Mouse (Mus musculus) CH12.LX (cell line): ENCODE measurements at regions not wholly inside any gene's neighbourhood (a gene's known extent, or its start where the extent isn't known, plus 50 kb on each side); places are given as distances from the start of the nearest gene placed in this dataset.

Source experiments
- DNase-seq: peaks from one replicate; pipeline ENCODE4 v3.0.0-alpha.2; 2013; ENCODE audit errors: extremely low read depth
- H3K27ac ChIP-seq: 2 replicates; pipeline ENCODE4 v1.5.1; 2012; ENCODE audit warnings: low read depth, mild to moderate bottlenecking, control low read depth, moderate library complexity; ENCODE audit not compliant: insufficient read depth
- H3K27me3 ChIP-seq: replicated peaks from 2 replicates; pipeline ENCODE3; 2012; ENCODE audit warnings: inconsistent platforms
- H3K36me3 ChIP-seq, 2 experiments: replicated peaks in 1 of 2; 2 replicates each; pipeline versions ENCODE3 to v1.6.1; 2012; ENCODE audit warnings: inconsistent platforms in 1 of 2, low read length in 1 of 2, mild to moderate bottlenecking in 1 of 2, mixed read lengths in 1 of 2, moderate library complexity in 1 of 2; ENCODE audit not compliant: control insufficient read depth in 1 of 2, insufficient read depth in 1 of 2
- H3K4me1 ChIP-seq, 2 experiments: 2 replicates each; pipeline ENCODE4 v1.6.1; 2012; ENCODE audit warnings: inconsistent platforms in 1 of 2, moderate library complexity in 1 of 2; ENCODE audit not compliant: insufficient read depth in 2 of 2, control insufficient read depth in 1 of 2
- H3K4me2 ChIP-seq: 2 replicates; pipeline ENCODE4 v1.6.1; 2012; ENCODE audit warnings: low read depth, mild to moderate bottlenecking, control low read depth; ENCODE audit not compliant: poor library complexity, insufficient read depth, severe bottlenecking
- H3K4me3 ChIP-seq, 3 experiments: fragments of 150-350 bp in 1 of 3; sonication (generic) in 1 of 3; replicated peaks in 1 of 3; 2 replicates each; pipeline versions ENCODE3 to v1.5.1; 2011 to 2012; ENCODE audit warnings: low read depth in 2 of 3, low read length in 2 of 3, mild to moderate bottlenecking in 2 of 3, moderate library complexity in 2 of 3, control low read depth in 1 of 3, improper control_type of control experiment in 1 of 3, inconsistent platforms in 1 of 3, mixed read lengths in 1 of 3; ENCODE audit not compliant: poor library complexity in 1 of 3
- H3K79me2 ChIP-seq: replicated peaks from 2 replicates; pipeline ENCODE4 v1.6.1; 2012; ENCODE audit warnings: mild to moderate bottlenecking, moderate library complexity; ENCODE audit not compliant: control insufficient read depth, poor library complexity, insufficient read depth, severe bottlenecking; ENCODE audit errors: extremely low read depth
- H3K9ac ChIP-seq: 2 replicates; pipeline ENCODE4 v1.6.1; 2012; ENCODE audit warnings: low read depth, mild to moderate bottlenecking, control low read depth, moderate library complexity; ENCODE audit not compliant: insufficient read depth
- H3K9me3 ChIP-seq: replicated peaks from 2 replicates; pipeline ENCODE3; 2012; ENCODE audit warnings: low read length, inconsistent platforms, mixed read lengths
- CHD1 ChIP-seq: IDR thresholded peaks from 2 replicates; pipeline ENCODE4 v1.6.1; 2012; ENCODE audit warnings: low read depth, low read length, improper control_type of control experiment, inconsistent platforms
- CHD2 ChIP-seq: IDR thresholded peaks from 2 replicates; pipeline ENCODE4 v1.6.1; 2011; ENCODE audit warnings: low read length, improper control_type of control experiment
- CTCF ChIP-seq, 2 experiments: IDR thresholded peaks in 1 of 2; conservative IDR thresholded peaks in 1 of 2; 2 replicates each; pipeline ENCODE4 v1.5.1; 2011 to 2012; ENCODE audit warnings: low read depth in 2 of 2, low read length in 2 of 2, improper control_type of control experiment in 1 of 2, inconsistent platforms in 1 of 2, mild to moderate bottlenecking in 1 of 2, moderate library complexity in 1 of 2
- EP300 ChIP-seq: IDR thresholded peaks from 2 replicates; pipeline ENCODE4 v1.6.1; 2011; ENCODE audit warnings: low read length, improper control_type of control experiment
- ETS1 ChIP-seq: conservative IDR thresholded peaks from 2 replicates; pipeline ENCODE4 v1.6.1; 2012; ENCODE audit warnings: low read depth, mild to moderate bottlenecking, inconsistent platforms, low read length, improper control_type of control experiment, moderate library complexity
- IRF4 ChIP-seq: IDR thresholded peaks from 2 replicates; pipeline ENCODE4 v1.6.1; 2014; ENCODE audit warnings: low read depth, mild to moderate bottlenecking, inconsistent platforms, low read length, improper control_type of control experiment
- JUND ChIP-seq: conservative IDR thresholded peaks from 2 replicates; pipeline ENCODE4 v1.6.1; 2011; ENCODE audit warnings: low read depth, low read length, improper control_type of control experiment
- MAFK ChIP-seq: IDR thresholded peaks from 2 replicates; pipeline ENCODE4 v1.6.1; 2011; ENCODE audit warnings: low read length, improper control_type of control experiment; ENCODE audit not compliant: insufficient replicate concordance
- NELFE ChIP-seq: IDR thresholded peaks from 2 replicates; pipeline ENCODE4 v1.6.1; 2011; ENCODE audit warnings: low read depth, low read length, improper control_type of control experiment
- POLR2A ChIP-seq: IDR thresholded peaks from 2 replicates; pipeline ENCODE4 v1.6.1; 2011; ENCODE audit warnings: low read depth, mild to moderate bottlenecking, improper control_type of control experiment, low read length
- POLR2AphosphoS2 ChIP-seq: IDR thresholded peaks from 2 replicates; pipeline ENCODE4 v1.6.1; 2011; ENCODE audit warnings: low read depth, low read length, improper control_type of control experiment
- RAD21 ChIP-seq: IDR thresholded peaks from 2 replicates; pipeline ENCODE4 v1.6.1; 2011; ENCODE audit warnings: low read depth, mild to moderate bottlenecking, low read length, improper control_type of control experiment, moderate library complexity
- RCOR1 ChIP-seq: conservative IDR thresholded peaks from 2 replicates; pipeline ENCODE4 v1.6.1; 2012; ENCODE audit warnings: low read depth, mild to moderate bottlenecking, inconsistent platforms, low read length, improper control_type of control experiment
- SIN3A ChIP-seq: IDR thresholded peaks from 2 replicates; pipeline ENCODE4 v1.6.1; 2012; ENCODE audit warnings: low read length, improper control_type of control experiment, inconsistent platforms
- SMC3 ChIP-seq: IDR thresholded peaks from 2 replicates; pipeline ENCODE4 v1.6.1; 2011; ENCODE audit warnings: low read depth, low read length, improper control_type of control experiment
- TBP ChIP-seq: conservative IDR thresholded peaks from 2 replicates; pipeline ENCODE4 v1.6.1; 2011; ENCODE audit warnings: low read depth, low read length, improper control_type of control experiment
- TCF12 ChIP-seq: IDR thresholded peaks from 2 replicates; pipeline ENCODE4 v1.6.1; 2014; ENCODE audit warnings: low read depth, mild to moderate bottlenecking, inconsistent platforms, low read length, improper control_type of control experiment
- UBTF ChIP-seq: IDR thresholded peaks from 2 replicates; pipeline ENCODE4 v1.6.1; 2012; ENCODE audit warnings: low read depth, mild to moderate bottlenecking, inconsistent platforms, low read length, improper control_type of control experiment, moderate library complexity
- USF1 ChIP-seq: IDR thresholded peaks from 2 replicates; pipeline ENCODE4 v1.6.1; 2014; ENCODE audit warnings: low read depth, mild to moderate bottlenecking, inconsistent platforms, low read length, improper control_type of control experiment
- ZC3H11A ChIP-seq: IDR thresholded peaks from 2 replicates; pipeline ENCODE4 v1.6.1; 2012; ENCODE audit warnings: low read depth, mild to moderate bottlenecking, inconsistent platforms, low read length, improper control_type of control experiment
- ZKSCAN1 ChIP-seq: IDR thresholded peaks from 2 replicates; pipeline ENCODE4 v1.6.1; 2012; ENCODE audit warnings: low read depth, inconsistent platforms, low read length, improper control_type of control experiment, borderline replicate concordance
- ZNF384 ChIP-seq: IDR thresholded peaks from 2 replicates; pipeline ENCODE4 v1.6.1; 2012; ENCODE audit warnings: low read depth, low read length, improper control_type of control experiment, inconsistent platforms
- dilution Hi-C: fragments of 300-500 bp; cut with MboI; formaldehyde crosslinking; loops from 2 replicates; pipeline ENCODE4 v1.14.3; 2020; ENCODE audit warnings: low sequenced_read_pairs; ENCODE audit not compliant: extremely low pct_unique_long_range_greater_than_20kb, extremely low pct_ligation_motif_present
- in situ Hi-C: fragments of 300-500 bp; cut with MboI; formaldehyde crosslinking; loops from 3 replicates; pipeline ENCODE4 v1.14.3; 2019; ENCODE audit warnings: low sequenced_read_pairs, low pct_ligation_motif_present, low pct_unique_long_range_greater_than_20kb, mixed read lengths

- Histone ChIP-seq H3K4me1 (peaks cover 1 to 6% of the 10 kb centered on the region in 2 experiments; a peak in 3 of 4 replicates), H3K79me2 (no peaks in the 10 kb centered on the region), H3K9me3 (peaks cover 2% of the 10 kb centered on the region), H3K27me3 (no peaks in the 10 kb centered on the region), H3K9ac (no peak overlapping the region), H3K36me3 (no peaks in the 10 kb centered on the region), H3K27ac (no peak overlapping the region), H3K4me2 (no peak overlapping the region), H3K4me3 (no peak overlapping the region)
- TF ChIP-seq CTCF (conservative IDR thresholded peaks at IDR 0.05 in 1 of 2, IDR thresholded peaks at IDR 0.05 in 1 of 2; ENCODE audit: low read depth in 2 of 2, low read length in 2 of 2) (peak; percentile 23 to 78; a peak in 3 of 4 replicates), ZNF384 (no peak), SIN3A (no peak), RAD21 (peak; percentile 78), ZC3H11A (0 out of 2 replicates have a peak, but pooled peaks have one; percentile 13), POLR2AphosphoS2 (no peak), SMC3 (peak; percentile 62)
- peak; percentile 53 for DNase-seq
- dilution Hi-C loops (no loop called here), in situ Hi-C loops (loop anchor here (10.0 kb wide), 2 partner anchors 119 to 429 kb away; no protein-coding TSS in a partner anchor)
Observed at GRCm38 (mm10) chr8:88023423-88023822, 64.0 kb upstream of the Zfp423 start.

GRCm38 (mm10) chr8:88022776-88023385 lies 63.5 kb upstream of the Zfp423 start:
- Histone ChIP-seq H3K9me3 (peaks cover 7% of the 10 kb centered on the region), H3K27me3 (no peaks in the 10 kb centered on the region), H3K27ac (no peak overlapping the region), H3K36me3 (no peaks in the 10 kb centered on the region), H3K4me2 (no peak overlapping the region), H3K4me1 (peaks cover 0 to under 1% of the 10 kb centered on the region in 2 experiments; a peak in 1 of 4 replicates), H3K79me2 (no peaks in the 10 kb centered on the region), H3K4me3 (no peak overlapping the region), H3K9ac (no peak overlapping the region)
- no peak for TF ChIP-seq UBTF
- TF ChIP-seq MAFK, result no peak
- no peak for TF ChIP-seq ETS1
- TF ChIP-seq TBP, result no peak
- no peak for TF ChIP-seq ZC3H11A
- TF ChIP-seq EP300, result no peak
- TF ChIP-seq TCF12, result no peak
- TF ChIP-seq USF1, result no peak
- no peak for TF ChIP-seq NELFE
- no peak for TF ChIP-seq RCOR1
- TF ChIP-seq IRF4, result no peak
- TF ChIP-seq POLR2A, result no peak
- TF ChIP-seq CHD2, result no peak
- no peak for TF ChIP-seq JUND
- TF ChIP-seq ZKSCAN1, result no peak
- TF ChIP-seq CHD1, result no peak
- no peak for TF ChIP-seq POLR2AphosphoS2
- no peak for TF ChIP-seq SIN3A
- dilution Hi-C loops (no loop called here), in situ Hi-C loops (loop anchor here (10.0 kb wide), 2 partner anchors 118 to 428 kb away; no protein-coding TSS in a partner anchor)
- DNase-seq, result no peak
